Mouse (Mus musculus) kidney, postnatal 0 days (tissue): ENCODE results near the gene Bckdhb. TPM values are rescaled to one million over a fixed set of nuclear protein-coding genes. Genes with fewer than 3 reads are reported as not detected.
A peak's percentile ranks its signal among the peaks of the same experiment; 100 is the strongest.
"Not testable (repeated sequence)": the region's sequence is repeated elsewhere in the genome, so short reads cannot be mapped to it uniquely, and the experiment has no call there.

Experiments
- ATAC-seq: fragments of 200-750 bp; cut with Nextera tagmentation; replicated peaks from 2 replicates; pipeline ENCODE4 v1.8.0; 2017; ENCODE audit warnings: low read depth, moderate number of reproducible peaks, moderate TSS enrichment, moderate library complexity; ENCODE audit not compliant: low FRiP score
- DNase-seq: peaks from one replicate; pipeline ENCODE4 v3.0.0-alpha.2; 2016; ENCODE audit warnings: low spot score
- H3K27ac ChIP-seq: fragments of 300-500 bp; sonication (generic); 2 replicates; pipeline ENCODE4 v1.5.1; 2014; ENCODE audit warnings: mild to moderate bottlenecking
- H3K27me3 ChIP-seq: fragments of 300-500 bp; sonication (generic); 2 replicates; pipeline ENCODE4 v1.6.1; 2014; ENCODE audit warnings: low read length, mixed read lengths; ENCODE audit not compliant: insufficient read depth
- H3K36me3 ChIP-seq: fragments of 300-500 bp; sonication (generic); 2 replicates; pipeline ENCODE4 v1.6.1; 2014; ENCODE audit warnings: low read length, mixed read lengths; ENCODE audit not compliant: insufficient read depth
- H3K4me1 ChIP-seq: fragments of 300-500 bp; sonication (generic); replicated peaks from 2 replicates; pipeline ENCODE4 v1.6.1; 2014; ENCODE audit warnings: antibody characterized with exemption, low read length, mixed read lengths; ENCODE audit not compliant: insufficient read depth
- H3K4me2 ChIP-seq: fragments of 300-500 bp; sonication (generic); 2 replicates; pipeline ENCODE4 v1.6.1; 2014; ENCODE audit warnings: mild to moderate bottlenecking, low read length, moderate library complexity, mixed read lengths
- H3K4me3 ChIP-seq: fragments of 300-500 bp; sonication (generic); replicated peaks from 2 replicates; pipeline ENCODE4 v1.5.1; 2014; ENCODE audit warnings: low read depth, low read length
- H3K9ac ChIP-seq: fragments of 300-500 bp; sonication (generic); 2 replicates; pipeline ENCODE4 v1.6.1; 2014; ENCODE audit warnings: low read depth, low read length
- H3K9me3 ChIP-seq: fragments of 300-500 bp; sonication (generic); replicated peaks from 2 replicates; pipeline ENCODE4 v1.6.1; 2016; ENCODE audit warnings: low read length, inconsistent platforms, mixed read lengths
- CTCF ChIP-seq: IDR thresholded peaks from 2 replicates; pipeline ENCODE4 v1.5.1; 2016; ENCODE audit warnings: antibody characterized with exemption, low read depth, mild to moderate bottlenecking, moderate library complexity
- WGBS: fragments of 180-500 bp; shearing (Covaris S2); extraction: QIAGEN DNeasy Blood & Tissue Kit; methylation state at CpG from one replicate; pipeline ENCODE4 v1.1.7; 2014; 5-methylcytosine and 5-hydroxymethylcytosine counted together
- polyA plus RNA-seq: library from polyadenylated mRNA; unstranded; fragments of >200 nt; fragmentation: Nextera tagmentation; extraction: Ambion mirVana; gene quantifications from 2 replicates; pipeline ENCODE4 v1.2.1, GENCODE M21; 2015

Bckdhb gene
- polyA plus RNA-seq, 1 experiment from 2014 or later = 50.6 TPM

DNA sequence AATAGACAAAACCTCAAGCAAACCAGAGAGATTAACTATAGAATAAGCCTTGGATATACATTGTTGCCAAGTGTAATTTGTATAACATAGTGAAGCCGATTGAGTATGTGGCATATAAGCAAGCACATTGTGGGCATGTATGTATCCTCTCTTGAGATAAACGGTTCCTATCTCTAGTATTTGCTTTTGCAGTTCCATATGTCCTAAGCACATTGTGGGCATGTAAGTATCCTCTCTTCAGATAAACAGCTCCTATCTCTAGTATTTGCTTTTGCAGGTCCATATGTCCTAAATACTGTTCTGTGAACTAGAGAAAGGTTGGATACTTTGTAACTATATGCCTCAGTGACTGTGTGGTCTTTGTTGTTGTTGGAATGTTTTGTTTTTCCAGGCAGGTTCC, 48.5 kb downstream of the Bckdhb start:
- H3K4me3 ChIP-seq = no peak overlapping the region
- H3K4me2 ChIP-seq = no peak overlapping the region
- DNase-seq = no peak
- H3K27me3 ChIP-seq = no peaks in the 10 kb centered on the region
- 94% methylated on average over 2 of the region's 2 CpGs for WGBS
- no peak overlapping the region for H3K9ac ChIP-seq
- no peak for ATAC-seq
- peaks cover 2% of the 10 kb centered on the region; the same call in 1 of the 2 replicates for H3K36me3 ChIP-seq
- H3K9me3 ChIP-seq = no peaks in the 10 kb centered on the region
- no peak overlapping the region for H3K27ac ChIP-seq
- H3K4me1 ChIP-seq = no peaks in the 10 kb centered on the region
- TF ChIP-seq CTCF = no peak

DNA sequence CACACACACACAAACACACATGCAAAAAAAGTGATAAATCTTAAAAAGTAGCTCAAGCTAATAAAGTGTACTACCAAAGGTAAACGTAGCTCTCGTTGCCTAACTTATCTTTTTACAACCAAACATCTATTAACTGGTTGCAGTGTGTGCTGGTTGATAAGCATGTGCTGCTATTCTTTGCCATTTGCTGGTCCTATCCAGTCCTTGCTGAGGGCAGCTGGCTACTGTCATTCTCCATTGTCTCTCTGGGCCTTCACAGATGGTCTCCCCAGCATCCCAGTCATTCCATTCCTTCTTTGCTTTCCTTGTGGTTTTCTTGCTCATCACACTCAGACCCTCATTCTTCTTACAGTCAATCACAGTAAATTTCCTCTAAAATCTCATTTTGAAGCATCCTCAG, 50.9 kb downstream of the Bckdhb start:
- no peak overlapping the region for H3K9ac ChIP-seq
- H3K27me3 ChIP-seq = no peaks in the 10 kb centered on the region
- no peak overlapping the region for H3K27ac ChIP-seq
- WGBS = 72% methylated on average over 2 of the region's 2 CpGs
- H3K9me3 ChIP-seq = no peaks in the 10 kb centered on the region
- no peak for DNase-seq
- H3K4me1 ChIP-seq = no peaks in the 10 kb centered on the region
- H3K4me3 ChIP-seq = no peak overlapping the region
- no peak for ATAC-seq
- no peak overlapping the region for H3K4me2 ChIP-seq
- peaks cover 4% of the 10 kb centered on the region; the same call in 1 of the 2 replicates for H3K36me3 ChIP-seq
- TF ChIP-seq CTCF = no peak

DNA sequence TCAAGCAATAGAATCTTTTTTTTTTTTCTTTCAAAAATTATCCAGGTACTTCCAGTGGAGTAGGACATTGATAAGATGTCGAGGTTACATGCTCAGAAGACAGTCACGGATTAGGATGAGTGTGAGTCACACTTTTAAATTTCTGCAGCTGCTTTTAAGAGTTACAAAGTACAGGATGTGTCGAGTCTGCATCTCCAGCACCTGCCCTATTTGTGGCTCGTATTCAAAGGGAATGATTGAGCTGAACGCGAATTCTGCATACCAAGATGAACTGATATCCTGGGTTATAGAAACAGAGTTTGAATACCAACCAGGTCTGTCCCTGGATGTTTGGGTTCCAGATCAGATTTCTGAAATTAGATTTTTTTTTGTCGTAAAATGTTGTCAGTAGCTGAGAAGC, 56.3 kb downstream of the Bckdhb start:
- Histone ChIP-seq H3K36me3 (peaks cover 4% of the 10 kb centered on the region; the same call in 1 of the 2 replicates), H3K27ac (no peak overlapping the region), H3K4me3 (no peak overlapping the region), H3K4me1 (no peaks in the 10 kb centered on the region), H3K27me3 (no peaks in the 10 kb centered on the region), H3K9me3 (no peaks in the 10 kb centered on the region), H3K4me2 (no peak overlapping the region), H3K9ac (no peak overlapping the region)
- DNase-seq (no peak), ATAC-seq (no peak)
- TF ChIP-seq CTCF = no peak
- 49% methylated on average over 7 of the region's 7 CpGs for WGBS

DNA sequence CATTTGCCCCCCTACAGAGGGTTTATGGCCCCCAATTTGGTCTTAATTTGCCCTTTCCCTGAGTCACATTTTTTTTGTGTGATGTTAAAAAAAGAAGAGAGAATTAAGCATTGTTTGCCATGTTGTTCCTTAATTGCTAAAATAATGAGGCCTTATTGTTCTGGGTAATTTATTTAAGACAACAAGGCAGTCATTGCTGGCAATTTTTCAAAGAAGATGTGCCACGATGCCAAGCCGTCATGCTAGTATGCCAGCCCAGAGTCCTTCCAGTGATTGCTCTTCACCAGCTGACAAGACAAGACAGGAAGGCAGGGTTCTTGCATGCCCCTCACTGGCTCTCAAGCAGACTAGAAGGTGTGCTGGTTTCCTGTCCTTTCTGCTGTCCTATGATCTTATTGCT, 84.0 kb downstream of the Bckdhb start:
- 71% methylated on average over 2 of the region's 2 CpGs for WGBS
- TF ChIP-seq CTCF = no peak

DNA sequence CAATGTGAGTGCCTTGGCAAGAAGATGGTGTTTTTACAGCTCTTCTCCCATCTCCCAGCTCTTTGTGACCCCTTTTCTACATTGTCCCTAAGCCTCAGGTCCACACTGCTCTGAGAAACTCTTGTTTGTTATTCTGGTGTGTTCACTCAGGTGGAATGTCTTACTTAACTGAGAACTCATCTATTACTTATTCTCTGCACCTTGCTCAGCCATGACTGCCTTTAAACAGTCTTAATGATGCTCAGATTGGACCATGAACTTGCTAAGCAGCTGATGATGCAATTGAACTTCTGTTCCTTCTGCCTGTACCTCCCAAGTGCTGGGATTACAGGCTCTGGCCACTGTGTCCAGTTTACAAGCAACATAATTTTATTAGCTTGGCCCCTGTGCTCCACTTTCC, 86.2 kb downstream of the Bckdhb start:
- Histone ChIP-seq H3K4me1 (no peaks in the 10 kb centered on the region), H3K4me2 (no peak overlapping the region), H3K27me3 (no peaks in the 10 kb centered on the region), H3K4me3 (no peak overlapping the region), H3K9ac (no peak overlapping the region), H3K36me3 (no peaks in the 10 kb centered on the region), H3K9me3 (no peaks in the 10 kb centered on the region), H3K27ac (no peak overlapping the region)
- DNase-seq = peak; percentile 21
- no peak for TF ChIP-seq CTCF
- peak; percentile 93 for ATAC-seq

More for the DNA sequence above, 84.0 kb downstream of the Bckdhb start:
- 0 out of 2 replicates have a peak, but pooled peaks cover 4% of the 10 kb centered on the region for H3K36me3 ChIP-seq
- no peak overlapping the region for H3K4me2 ChIP-seq
- DNase-seq (no peak), ATAC-seq (no peak)
- H3K27me3 ChIP-seq = no peaks in the 10 kb centered on the region
- H3K9ac ChIP-seq = no peak overlapping the region
- H3K4me1 ChIP-seq = no peaks in the 10 kb centered on the region
- no peak overlapping the region for H3K27ac ChIP-seq
- H3K4me3 ChIP-seq = no peak overlapping the region
- H3K9me3 ChIP-seq = no peaks in the 10 kb centered on the region

DNA sequence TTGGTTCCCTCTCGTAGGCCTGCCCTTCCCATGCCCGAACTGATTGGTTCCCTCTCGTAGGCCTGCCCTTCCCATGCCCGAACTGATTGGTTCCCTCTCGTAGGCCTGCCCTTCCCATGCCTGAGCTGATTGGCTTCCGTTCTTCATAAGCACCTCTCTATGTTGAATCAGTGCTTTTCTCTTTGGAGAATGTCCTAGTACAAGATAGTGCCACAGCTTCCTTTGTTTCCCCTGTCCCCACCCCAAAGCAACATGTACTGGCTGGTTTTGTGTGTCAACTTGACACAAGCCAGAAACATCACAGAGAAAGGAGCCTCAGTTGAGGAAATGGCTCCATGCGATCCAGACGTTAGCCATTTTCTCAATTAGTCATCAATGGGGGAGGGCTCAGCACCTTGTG, 93.2 kb downstream of the Bckdhb start:
- H3K4me2 ChIP-seq, H3K4me1 ChIP-seq, H3K9ac ChIP-seq, H3K27ac ChIP-seq, H3K4me3 ChIP-seq, ATAC-seq, H3K27me3 ChIP-seq, DNase-seq, H3K9me3 ChIP-seq, H3K36me3 ChIP-seq: not testable (repeated sequence)
- WGBS = 95% methylated on average over 8 of the region's 8 CpGs

DNA sequence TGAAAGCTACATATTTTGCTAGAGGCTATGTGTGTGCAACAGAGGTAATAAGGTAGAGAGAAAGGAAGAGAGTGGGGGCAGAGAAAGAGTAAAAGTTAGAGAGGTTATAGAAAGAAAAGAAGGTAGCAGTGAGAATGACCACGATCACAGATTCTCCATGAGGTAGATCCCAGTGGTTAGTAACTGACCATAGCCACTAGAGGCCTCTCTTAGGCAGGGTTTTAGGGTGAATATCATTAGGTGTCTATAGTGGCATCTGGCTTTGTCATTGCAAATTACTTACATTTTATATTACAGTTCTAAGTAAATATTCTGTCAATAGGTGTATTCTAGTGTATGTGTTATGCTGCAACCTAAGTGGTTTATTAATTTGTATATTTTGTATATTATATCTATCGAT, 94.7 kb downstream of the Bckdhb start:
- H3K4me1 ChIP-seq = no peaks in the 10 kb centered on the region
- peak; percentile 78 for TF ChIP-seq CTCF
- no peak overlapping the region for H3K27ac ChIP-seq
- H3K9ac ChIP-seq = no peak overlapping the region
- H3K27me3 ChIP-seq = no peaks in the 10 kb centered on the region
- DNase-seq (peak; percentile 70), ATAC-seq (no peak)
- no peak overlapping the region for H3K4me3 ChIP-seq
- WGBS = 67% methylated on average over 2 of the region's 2 CpGs
- no peak overlapping the region for H3K4me2 ChIP-seq
- H3K9me3 ChIP-seq = no peaks in the 10 kb centered on the region
- H3K36me3 ChIP-seq = no peaks in the 10 kb centered on the region
